Mouse (Mus musculus): Measurements from ENCODE around the gene Rab10.

Gene Rab10

GRCm38 (mm10) chr12:3237799-3238198 is 72.0 kb downstream of the Rab10 start:
- DNase-seq (ENCODE audit: extremely low read depth, low read depth) = no peak

GRCm38 (mm10) chr12:3236831-3237681 is 72.7 kb downstream of the Rab10 start:
- no peak for DNase-seq (ENCODE audit: extremely low read depth, low read depth)

- no peak for DNase-seq (ENCODE audit: extremely low read depth, low read depth)
These were observed 73.6 kb downstream of the Rab10 start for GRCm38 (mm10) chr12:3236163-3236641.

- peak; percentile 30 for DNase-seq (ENCODE audit: extremely low read depth, low read depth)
These were observed 74.1 kb downstream of the Rab10 start for GRCm38 (mm10) chr12:3235646-3236161.

- peak; percentile 88 for DNase-seq (ENCODE audit: extremely low read depth, low read depth)
These were observed 74.6 kb downstream of the Rab10 start for GRCm38 (mm10) chr12:3235124-3235631.

- DNase-seq (ENCODE audit: extremely low read depth, low read depth) = no peak
These were observed 75.7 kb downstream of the Rab10 start for GRCm38 (mm10) chr12:3234061-3234460.

GRCm38 (mm10) chr12:3223352-3223751 is 86.4 kb downstream of the Rab10 start:
- no peak for DNase-seq (ENCODE audit: extremely low read depth, low read depth)

GRCm38 (mm10) chr12:3210181-3210580 is 99.6 kb downstream of the Rab10 start:
- DNase-seq (ENCODE audit: extremely low read depth, low read depth) = no peak

- DNase-seq (ENCODE audit: extremely low read depth, low read depth) = no peak
These were observed 100.6 kb downstream of the Rab10 start for GRCm38 (mm10) chr12:3209163-3209562.

Data from MEL-GATA-1-ER (cell line).